Mouse (Mus musculus) spleen, adult 2 months (tissue): Measurements from ENCODE around the gene Dgkz. TPM values are rescaled to one million over a fixed set of nuclear protein-coding genes. Genes with fewer than 3 reads are reported as not detected.

Source experiments
- DNase-seq, 2 experiments: peaks; one replicate each; pipeline versions ENCODE4 v3.0.0 to v3.0.0-alpha.2; 2012 to 2021; ENCODE audit warnings: low spot score in 2 of 2, low read depth in 1 of 2
- H3K27ac ChIP-seq: fragments of 200-500 bp; 2 replicates; pipeline ENCODE4 v1.5.1; 2012; ENCODE audit warnings: low read length, inconsistent platforms; ENCODE audit not compliant: insufficient read depth
- H3K27me3 ChIP-seq: fragments of 200-500 bp; 2 replicates; pipeline ENCODE4 v1.6.1; 2012; ENCODE audit warnings: mild to moderate bottlenecking, moderate library complexity, low read length, inconsistent platforms; ENCODE audit not compliant: control insufficient read depth, insufficient read depth
- H3K36me3 ChIP-seq: fragments of 200-500 bp; 2 replicates; pipeline ENCODE4 v1.6.1; 2012; ENCODE audit warnings: mild to moderate bottlenecking, low read length, inconsistent platforms; ENCODE audit not compliant: control insufficient read depth, insufficient read depth
- H3K4me1 ChIP-seq: fragments of 200-500 bp; 2 replicates; pipeline ENCODE4 v1.6.1; 2011; ENCODE audit warnings: inconsistent platforms; ENCODE audit not compliant: control insufficient read depth, insufficient read depth, insufficient read length
- H3K4me3 ChIP-seq: fragments of 200-500 bp; 2 replicates; pipeline ENCODE4 v1.5.1; 2011; ENCODE audit warnings: mild to moderate bottlenecking, inconsistent platforms; ENCODE audit not compliant: insufficient read depth, insufficient read length; ENCODE audit errors: extremely low read depth
- CTCF ChIP-seq: fragments of 200-500 bp; IDR thresholded peaks from 2 replicates; pipeline ENCODE4 v1.5.1; 2011; ENCODE audit warnings: mild to moderate bottlenecking, inconsistent platforms; ENCODE audit not compliant: insufficient read depth, insufficient read length, insufficient replicate concordance; ENCODE audit errors: extremely low read depth
- POLR2A ChIP-seq: fragments of 200-500 bp; IDR thresholded peaks from 2 replicates; pipeline ENCODE4 v1.6.1; 2011; ENCODE audit warnings: low read depth, low read length, inconsistent platforms
- WGBS: fragments of 180-500 bp; shearing (Covaris S2); methylation state at CpG from one replicate; pipeline ENCODE4 v1.1.7; 2018; 5-methylcytosine and 5-hydroxymethylcytosine counted together
- polyA plus RNA-seq: library from polyadenylated mRNA; depleted of rRNA; stranded (reverse); fragments of >200 nt; gene quantifications from 2 replicates; pipeline ENCODE4 v1.2.3, GENCODE M21; 2012

The Dgkz gene
- polyA plus RNA-seq, 1 experiment = 279 TPM

DNA sequence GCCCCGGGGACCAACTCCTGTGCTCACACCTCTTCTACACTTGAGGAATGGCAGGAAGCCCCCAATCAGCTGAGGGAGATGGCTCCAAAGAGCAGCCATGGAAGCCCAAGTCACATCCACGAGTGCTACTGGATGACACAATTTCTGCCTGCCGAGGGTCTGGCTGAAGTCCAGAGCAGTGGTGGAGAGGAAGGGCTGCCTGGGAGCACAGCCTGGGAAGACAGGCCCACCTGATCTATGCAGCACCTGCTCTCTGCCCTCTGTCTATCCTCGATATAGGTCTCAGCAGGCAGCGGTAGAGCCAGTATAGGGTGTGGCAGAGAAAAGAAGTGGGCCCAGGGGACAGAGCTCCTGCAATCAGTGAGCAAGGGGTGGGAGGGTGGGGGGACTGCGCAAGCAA, 28.8 kb downstream of the Dgkz start:
- Histone ChIP-seq H3K27ac (no peak overlapping the region), H3K27me3 (no peaks in the 10 kb centered on the region), H3K4me3 (no peak overlapping the region), H3K36me3 (peaks cover 16% of the 10 kb centered on the region), H3K4me1 (peaks cover 52% of the 10 kb centered on the region)
- 48% methylated on average over 6 of the region's 6 CpGs for WGBS
- no peak for DNase-seq
- TF ChIP-seq POLR2A = no peak
- no peak for TF ChIP-seq CTCF

- 94% methylated on average over 18 of the region's 18 CpGs for WGBS
- Histone ChIP-seq H3K36me3 (peaks cover 21% of the 10 kb centered on the region), H3K4me3 (no peak within 1 kb of the TSS), H3K4me1 (peaks cover 48% of the 10 kb centered on the region), H3K27me3 (no peaks in the 10 kb centered on the region), H3K27ac (no peak within 1 kb of the TSS)
- TF ChIP-seq POLR2A (no peak), CTCF (no peak)
- no peak for DNase-seq
Measured at GRCm38 (mm10) chr2:91945483-91945882, 30.2 kb downstream of the Dgkz start, which contains the start of gene Gm9821. TSS of gene Gm9821 (plus strand) at chr2:91945703.

- peak; percentile 47 to 77 for DNase-seq
- TF ChIP-seq CTCF = peak; percentile 89
- TF ChIP-seq POLR2A = no peak
- Histone ChIP-seq H3K27ac (no peak overlapping the region), H3K4me1 (peaks cover 38% of the 10 kb centered on the region), H3K4me3 (no peak overlapping the region), H3K36me3 (peaks cover 32% of the 10 kb centered on the region), H3K27me3 (no peaks in the 10 kb centered on the region)
- 41% methylated on average over 13 of the region's 13 CpGs for WGBS
Measured at GRCm38 (mm10) chr2:91944170-91944950, 31.3 kb downstream of the Dgkz start.

GRCm38 (mm10) chr2:91942356-91942755, 33.3 kb downstream of the Dgkz start:
- H3K4me3 ChIP-seq = no peak overlapping the region
- TF ChIP-seq CTCF (peak; percentile 23; the same call in 1 of the 2 replicates), POLR2A (no peak)
- 94% methylated on average over 6 of the region's 6 CpGs for WGBS

DNA sequence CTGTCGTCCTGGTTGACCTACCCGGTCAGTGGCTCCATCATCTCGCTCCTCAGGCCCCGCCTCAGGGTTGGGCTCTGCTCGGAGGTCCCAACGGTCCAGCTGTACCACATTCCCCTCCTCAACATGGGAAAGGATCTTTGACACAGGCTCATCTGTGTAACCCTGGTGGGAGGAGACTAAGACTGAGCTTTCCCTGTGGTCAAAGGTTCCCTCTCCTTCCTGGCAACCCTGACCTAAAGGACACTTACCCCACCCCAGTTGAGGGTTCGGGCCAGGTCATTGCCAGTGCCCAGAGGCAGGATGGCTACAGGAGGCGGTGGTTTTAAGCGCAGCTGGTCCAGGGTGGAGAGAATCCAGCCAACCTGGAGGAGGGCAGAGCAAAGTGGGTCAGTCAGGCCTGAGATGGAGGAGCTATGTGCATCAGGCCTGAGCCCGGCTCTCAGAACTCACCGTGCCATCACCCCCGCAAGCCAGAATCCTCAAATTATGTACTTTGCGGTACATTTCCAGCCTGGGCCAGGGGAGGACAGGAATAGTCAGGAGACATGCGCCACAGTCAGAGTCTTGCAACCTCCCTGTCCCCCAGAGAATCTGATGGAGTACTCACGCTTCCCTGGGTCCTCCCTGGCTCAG, 36.2 kb downstream of the Dgkz start:
- H3K4me1 ChIP-seq = peaks cover 2% of the 10 kb centered on the region; the same call in 1 of the 2 replicates
- no peak overlapping the region for H3K4me3 ChIP-seq
- no peak for TF ChIP-seq CTCF
- TF ChIP-seq POLR2A = no peak
- 93% methylated on average over 15 of the region's 15 CpGs for WGBS
- DNase-seq = no peak
- no peaks in the 10 kb centered on the region for H3K27me3 ChIP-seq
- H3K36me3 ChIP-seq = peaks cover 71% of the 10 kb centered on the region
- no peak overlapping the region for H3K27ac ChIP-seq

More at GRCm38 (mm10) chr2:91942356-91942755, 33.3 kb downstream of the Dgkz start:
- Histone ChIP-seq H3K36me3 (peaks cover 51% of the 10 kb centered on the region), H3K27me3 (no peaks in the 10 kb centered on the region), H3K27ac (no peak overlapping the region), H3K4me1 (peaks cover 19% of the 10 kb centered on the region)
- no peak for DNase-seq

DNA sequence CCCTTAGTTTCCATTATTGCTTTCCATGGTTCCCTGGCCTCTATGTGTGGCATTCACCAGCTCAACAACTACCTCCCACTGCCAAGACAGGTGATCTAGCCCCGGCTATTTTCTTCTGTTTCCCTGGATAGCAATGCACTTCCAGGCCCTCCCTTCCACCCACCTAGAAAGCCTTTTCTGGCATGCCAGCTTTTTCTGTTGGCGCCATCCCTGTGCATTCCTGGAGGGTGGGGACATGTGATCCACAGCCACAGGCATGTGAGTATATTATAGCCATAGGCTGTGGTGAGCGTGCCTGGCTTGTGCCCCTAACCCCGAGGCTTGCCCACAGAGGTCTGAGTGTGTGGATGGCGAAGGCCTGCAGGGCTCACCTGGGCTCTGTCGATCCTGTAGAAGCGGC, 39.5 kb downstream of the Dgkz start:
- H3K27me3 ChIP-seq = 0 out of 2 replicates have a peak, but pooled peaks cover 2% of the 10 kb centered on the region
- DNase-seq = no peak
- TF ChIP-seq POLR2A (no peak), CTCF (no peak)
- H3K4me1 ChIP-seq = peaks cover 8% of the 10 kb centered on the region
- 92% methylated on average over 7 of the region's 7 CpGs for WGBS
- no peak overlapping the region for H3K4me3 ChIP-seq
- no peak overlapping the region for H3K27ac ChIP-seq
- H3K36me3 ChIP-seq = peaks cover 73% of the 10 kb centered on the region
